Mouse (Mus musculus): ENCODE results near the gene Mrgprd. TPM values are rescaled to one million over a fixed set of nuclear protein-coding genes. Genes with fewer than 3 reads are reported as not detected.

Mrgprd gene
- total and polyA plus RNA-seq, 2 experiments from 2014 or later: not detected

GRCm38 (mm10) chr7:145330641-145331040, 16.0 kb downstream of the Mrgprd start:
- no peak overlapping the region for H3K4me2 ChIP-seq (ENCODE audit: low read depth, low read length)
- DNase-seq (ENCODE audit: low spot score): no peak
- H3K4me3 ChIP-seq (ENCODE audit: low read length): no peak overlapping the region
- no peaks in the 10 kb centered on the region for H3K27me3 ChIP-seq (ENCODE audit: insufficient read depth, low read length)
- WGBS: 79% methylated on average over 2 of the region's 2 CpGs
- no peak for ATAC-seq
- TF ChIP-seq CTCF (IDR thresholded peaks at IDR 0.05; ENCODE audit: low read depth): no peak
- H3K9ac ChIP-seq (replicated peaks; ENCODE audit: low read length): no peak overlapping the region
- H3K27ac ChIP-seq: no peak overlapping the region
- no peaks in the 10 kb centered on the region for H3K36me3 ChIP-seq (ENCODE audit: insufficient read depth, low read length)
- H3K9me3 ChIP-seq (ENCODE audit: low read length): no peaks in the 10 kb centered on the region
- H3K4me1 ChIP-seq (ENCODE audit: insufficient read depth, low read length): no peaks in the 10 kb centered on the region

- Histone ChIP-seq H3K27me3 (ENCODE audit: insufficient read depth, low read length) (no peaks in the 10 kb centered on the region), H3K4me2 (ENCODE audit: low read depth, low read length) (no peak overlapping the region), H3K9me3 (ENCODE audit: low read length) (no peaks in the 10 kb centered on the region), H3K9ac (replicated peaks; ENCODE audit: low read length) (no peak overlapping the region), H3K4me1 (ENCODE audit: insufficient read depth, low read length) (no peaks in the 10 kb centered on the region), H3K4me3 (ENCODE audit: low read length) (no peak overlapping the region), H3K27ac (no peak overlapping the region), H3K36me3 (ENCODE audit: insufficient read depth, low read length) (no peaks in the 10 kb centered on the region)
- DNase-seq (ENCODE audit: low spot score) (peak; percentile 65), ATAC-seq (no peak)
- TF ChIP-seq CTCF (IDR thresholded peaks at IDR 0.05; ENCODE audit: low read depth): no peak
- WGBS: 50% methylated on average over 1 of the region's 1 CpGs
These were observed 17.9 kb downstream of the Mrgprd start for GRCm38 (mm10) chr7:145332376-145333041.

GRCm38 (mm10) chr7:145333936-145334335, 19.3 kb downstream of the Mrgprd start:
- Histone ChIP-seq H3K27me3 (ENCODE audit: insufficient read depth, low read length) (no peaks in the 10 kb centered on the region), H3K4me1 (ENCODE audit: insufficient read depth, low read length) (no peaks in the 10 kb centered on the region), H3K9ac (replicated peaks; ENCODE audit: low read length) (no peak overlapping the region), H3K27ac (no peak overlapping the region; the same call in 1 of the 2 replicates), H3K9me3 (ENCODE audit: low read length) (no peaks in the 10 kb centered on the region), H3K4me3 (ENCODE audit: low read length) (no peak overlapping the region), H3K4me2 (ENCODE audit: low read depth, low read length) (no peak overlapping the region), H3K36me3 (ENCODE audit: insufficient read depth, low read length) (no peaks in the 10 kb centered on the region)
- 83% methylated on average over 6 of the region's 6 CpGs for WGBS
- ATAC-seq (no peak), DNase-seq (ENCODE audit: low spot score) (no peak)
- TF ChIP-seq CTCF (IDR thresholded peaks at IDR 0.05; ENCODE audit: low read depth): no peak

- no peaks in the 10 kb centered on the region for H3K4me1 ChIP-seq (ENCODE audit: insufficient read depth, low read length)
- H3K27ac ChIP-seq: no peak overlapping the region
- no peaks in the 10 kb centered on the region for H3K27me3 ChIP-seq (ENCODE audit: insufficient read depth, low read length)
- ATAC-seq (no peak), DNase-seq (ENCODE audit: low spot score) (no peak)
- no peak for TF ChIP-seq CTCF (IDR thresholded peaks at IDR 0.05; ENCODE audit: low read depth)
- 38% methylated on average over 4 of the region's 4 CpGs for WGBS
- H3K4me2 ChIP-seq (ENCODE audit: low read depth, low read length): no peak overlapping the region
- no peaks in the 10 kb centered on the region for H3K36me3 ChIP-seq (ENCODE audit: insufficient read depth, low read length)
- no peaks in the 10 kb centered on the region for H3K9me3 ChIP-seq (ENCODE audit: low read length)
- H3K4me3 ChIP-seq (ENCODE audit: low read length): no peak overlapping the region
- no peak overlapping the region for H3K9ac ChIP-seq (replicated peaks; ENCODE audit: low read length)
These were observed 19.9 kb downstream of the Mrgprd start for GRCm38 (mm10) chr7:145334428-145335027.

- 0 out of 2 replicates have a peak overlapping the region, but pooled peaks have one; percentile 7 for H3K27ac ChIP-seq
These were observed 20.6 kb downstream of the Mrgprd start for GRCm38 (mm10) chr7:145335199-145335598.

GRCm38 (mm10) chr7:145335616-145336332, 21.1 kb downstream of the Mrgprd start:
- Histone ChIP-seq H3K4me3 (ENCODE audit: low read length) (no peak overlapping the region), H3K27ac (0 out of 2 replicates have a peak overlapping the region, but pooled peaks have one; percentile 7), H3K9me3 (ENCODE audit: low read length) (no peaks in the 10 kb centered on the region), H3K9ac (replicated peaks; ENCODE audit: low read length) (no peak overlapping the region), H3K4me2 (ENCODE audit: low read depth, low read length) (no peak overlapping the region), H3K36me3 (ENCODE audit: insufficient read depth, low read length) (no peaks in the 10 kb centered on the region), H3K27me3 (ENCODE audit: insufficient read depth, low read length) (no peaks in the 10 kb centered on the region), H3K4me1 (ENCODE audit: insufficient read depth, low read length) (no peaks in the 10 kb centered on the region)
- no peak for ATAC-seq
- 80% methylated on average over 3 of the region's 3 CpGs for WGBS
- TF ChIP-seq CTCF (IDR thresholded peaks at IDR 0.05; ENCODE audit: low read depth): no peak
- no peak for DNase-seq (ENCODE audit: low spot score)

More at GRCm38 (mm10) chr7:145335199-145335598, 20.6 kb downstream of the Mrgprd start:
- H3K4me3 ChIP-seq (ENCODE audit: low read length): no peak overlapping the region
- H3K27me3 ChIP-seq (ENCODE audit: insufficient read depth, low read length): no peaks in the 10 kb centered on the region
- no peaks in the 10 kb centered on the region for H3K9me3 ChIP-seq (ENCODE audit: low read length)
- no peaks in the 10 kb centered on the region for H3K4me1 ChIP-seq (ENCODE audit: insufficient read depth, low read length)
- DNase-seq (ENCODE audit: low spot score) (peak; percentile 80), ATAC-seq (peak; percentile 84)
- H3K36me3 ChIP-seq (ENCODE audit: insufficient read depth, low read length): no peaks in the 10 kb centered on the region
- H3K4me2 ChIP-seq (ENCODE audit: low read depth, low read length): no peak overlapping the region
- H3K9ac ChIP-seq (replicated peaks; ENCODE audit: low read length): no peak overlapping the region
- no peak for TF ChIP-seq CTCF (IDR thresholded peaks at IDR 0.05; ENCODE audit: low read depth)

All from hindbrain, postnatal 0 days (tissue).